Mouse (Mus musculus) testis, adult 2 months (tissue): ENCODE data around the gene Astn2. TPM values are rescaled to one million over a fixed set of nuclear protein-coding genes. Genes with fewer than 3 reads are reported as not detected.

ENCODE experiments used
- H3K27ac ChIP-seq: fragments of 200-500 bp; 2 replicates; pipeline ENCODE4 v1.5.1; 2012; ENCODE audit warnings: low read depth, low read length; ENCODE audit not compliant: control insufficient read depth, insufficient read depth
- H3K27me3 ChIP-seq: fragments of 200-500 bp; 2 replicates; pipeline ENCODE4 v1.6.1; 2012; ENCODE audit warnings: mild to moderate bottlenecking, low read length, moderate library complexity; ENCODE audit not compliant: control insufficient read depth, insufficient read depth
- H3K36me3 ChIP-seq: fragments of 200-500 bp; 2 replicates; pipeline ENCODE4 v1.6.1; 2012; ENCODE audit warnings: mild to moderate bottlenecking, low read length; ENCODE audit not compliant: control insufficient read depth, insufficient read depth
- H3K4me1 ChIP-seq: fragments of 200-500 bp; 2 replicates; pipeline ENCODE4 v1.6.1; 2012; ENCODE audit warnings: low read length; ENCODE audit not compliant: control insufficient read depth, insufficient read depth
- H3K4me3 ChIP-seq: fragments of 200-500 bp; 2 replicates; pipeline ENCODE4 v1.5.1; 2012; ENCODE audit warnings: low read depth, mild to moderate bottlenecking, low read length, moderate library complexity, mixed read lengths; ENCODE audit not compliant: control insufficient read depth
- CTCF ChIP-seq: fragments of 200-500 bp; IDR thresholded peaks from 2 replicates; pipeline ENCODE4 v1.5.1; 2012; ENCODE audit warnings: low read depth, mild to moderate bottlenecking, inconsistent platforms, low read length, moderate library complexity; ENCODE audit not compliant: control insufficient read depth, insufficient read depth, insufficient replicate concordance
- POLR2A ChIP-seq: fragments of 200-500 bp; IDR thresholded peaks from 2 replicates; pipeline ENCODE4 v1.6.1; 2012; ENCODE audit warnings: low read depth, mild to moderate bottlenecking, inconsistent platforms, low read length, moderate library complexity; ENCODE audit not compliant: control insufficient read depth
- polyA plus RNA-seq: library from polyadenylated mRNA; depleted of rRNA; stranded (reverse); fragments of >200 nt; gene quantifications from 2 replicates; pipeline ENCODE4 v1.2.3, GENCODE M21; 2012

The Astn2 gene
- polyA plus RNA-seq, 1 experiment: 0.20 TPM

DNA sequence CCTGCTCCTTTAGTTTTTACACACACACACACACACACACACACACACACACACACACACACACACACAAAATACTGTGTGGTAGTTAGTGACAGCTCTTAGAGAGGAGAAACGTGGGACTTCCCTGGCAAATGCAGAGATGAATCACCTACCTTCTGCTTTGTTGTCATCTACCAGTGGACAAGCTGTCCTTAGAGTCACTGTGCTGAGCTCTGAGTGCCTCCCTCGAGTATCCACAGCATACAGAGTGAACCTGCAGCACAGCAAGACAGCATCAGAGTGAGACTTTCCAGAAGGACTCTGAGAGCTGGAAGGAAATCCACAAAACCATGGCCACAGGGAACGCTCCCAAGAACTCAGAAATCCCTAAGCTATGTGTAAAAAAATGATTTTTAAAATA is 1007.6 kb downstream of the Astn2 start:
- TF ChIP-seq CTCF (no peak), POLR2A (no peak)

DNA sequence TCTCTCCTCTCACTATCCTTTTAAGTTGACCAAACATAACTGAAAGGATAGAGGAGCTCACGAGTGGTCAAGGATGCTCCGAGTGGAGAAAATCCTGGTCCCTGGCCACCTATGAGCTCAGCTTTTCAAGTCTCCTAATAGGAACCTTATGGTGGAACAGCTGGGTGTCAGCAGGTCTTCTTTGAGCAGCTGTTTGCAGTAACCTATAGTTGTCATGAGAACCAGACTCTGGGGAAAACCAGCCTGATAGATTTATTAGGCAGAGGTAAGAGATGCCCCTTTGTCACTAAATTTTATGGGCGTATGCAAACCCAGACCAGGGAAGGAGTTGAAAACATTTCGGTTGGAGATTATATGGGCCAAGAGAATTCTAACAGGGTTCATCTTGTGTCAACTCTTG is 1013.4 kb downstream of the Astn2 start:
- H3K4me3 ChIP-seq: no peak overlapping the region
- H3K36me3 ChIP-seq: no peaks in the 10 kb centered on the region
- no peak overlapping the region for H3K27ac ChIP-seq
- no peaks in the 10 kb centered on the region for H3K4me1 ChIP-seq
- H3K27me3 ChIP-seq: no peaks in the 10 kb centered on the region
- no peak for TF ChIP-seq CTCF
- TF ChIP-seq POLR2A: no peak

More for the DNA sequence above, 1007.6 kb downstream of the Astn2 start:
- Histone ChIP-seq H3K27me3 (no peaks in the 10 kb centered on the region), H3K4me3 (no peak overlapping the region), H3K36me3 (no peaks in the 10 kb centered on the region), H3K27ac (no peak overlapping the region), H3K4me1 (no peaks in the 10 kb centered on the region)

DNA sequence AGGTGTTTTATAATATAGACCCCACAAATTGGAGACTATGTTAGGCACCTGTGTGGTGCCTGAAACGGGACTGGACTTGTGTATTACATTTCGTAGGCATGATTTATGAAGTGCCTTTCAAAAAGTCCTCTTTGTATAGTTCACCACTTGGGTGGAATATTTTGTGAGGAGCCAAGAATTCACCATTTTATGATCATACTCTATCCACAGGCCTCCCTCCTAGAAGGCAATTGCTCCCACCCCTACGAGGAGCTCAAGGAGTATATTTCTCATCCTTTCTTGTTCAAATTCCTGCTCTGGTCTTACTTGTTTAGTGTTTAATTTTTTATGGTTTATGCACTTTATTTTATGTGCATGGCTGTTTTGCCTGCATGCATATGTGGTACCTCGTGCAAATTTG is 1021.3 kb downstream of the Astn2 start:
- no peaks in the 10 kb centered on the region for H3K4me1 ChIP-seq
- no peaks in the 10 kb centered on the region for H3K27me3 ChIP-seq
- no peak overlapping the region for H3K4me3 ChIP-seq
- no peak overlapping the region for H3K27ac ChIP-seq
- no peak for TF ChIP-seq POLR2A
- no peak for TF ChIP-seq CTCF
- H3K36me3 ChIP-seq: no peaks in the 10 kb centered on the region

GRCm38 (mm10) chr4:65379461-65379860 is 1025.0 kb downstream of the Astn2 start:
- TF ChIP-seq CTCF: no peak
- TF ChIP-seq POLR2A: no peak
- Histone ChIP-seq H3K27me3 (no peaks in the 10 kb centered on the region), H3K36me3 (no peaks in the 10 kb centered on the region), H3K27ac (no peak overlapping the region), H3K4me3 (no peak overlapping the region), H3K4me1 (no peaks in the 10 kb centered on the region)

DNA sequence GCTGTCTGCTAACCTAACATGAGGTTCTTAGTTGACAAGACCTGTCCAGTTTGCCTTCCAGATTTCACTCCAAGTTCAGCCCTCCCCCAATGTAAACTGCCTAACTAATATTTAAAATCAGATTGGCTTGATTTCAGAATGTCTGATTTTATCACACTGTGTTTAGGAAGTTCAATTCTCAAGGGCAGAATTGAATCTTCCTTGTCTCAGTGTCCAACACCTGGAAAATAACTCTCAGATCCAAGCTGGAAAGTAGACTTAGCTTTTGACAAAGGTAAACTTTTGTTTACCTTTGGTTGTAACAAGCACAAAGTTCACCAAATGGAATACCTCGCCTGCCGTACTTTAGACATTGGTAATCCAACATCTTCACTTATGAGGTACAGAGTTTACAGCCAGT is 1027.8 kb downstream of the Astn2 start:
- Histone ChIP-seq H3K27me3 (no peaks in the 10 kb centered on the region), H3K36me3 (no peaks in the 10 kb centered on the region), H3K4me3 (no peak overlapping the region), H3K4me1 (no peaks in the 10 kb centered on the region), H3K27ac (no peak overlapping the region)
- TF ChIP-seq POLR2A: no peak
- no peak for TF ChIP-seq CTCF

GRCm38 (mm10) chr4:65373841-65374240 is 1030.6 kb downstream of the Astn2 start:
- no peaks in the 10 kb centered on the region for H3K36me3 ChIP-seq
- TF ChIP-seq POLR2A (no peak), CTCF (no peak)
- no peak overlapping the region for H3K4me3 ChIP-seq
- H3K27me3 ChIP-seq: no peaks in the 10 kb centered on the region
- H3K4me1 ChIP-seq: no peaks in the 10 kb centered on the region
- no peak overlapping the region for H3K27ac ChIP-seq

- Histone ChIP-seq H3K4me3 (no peak overlapping the region), H3K27me3 (no peaks in the 10 kb centered on the region), H3K36me3 (no peaks in the 10 kb centered on the region), H3K4me1 (no peaks in the 10 kb centered on the region), H3K27ac (no peak overlapping the region)
- no peak for TF ChIP-seq POLR2A
- TF ChIP-seq CTCF: no peak
Observed at GRCm38 (mm10) chr4:65372731-65373130, 1031.7 kb downstream of the Astn2 start.

DNA sequence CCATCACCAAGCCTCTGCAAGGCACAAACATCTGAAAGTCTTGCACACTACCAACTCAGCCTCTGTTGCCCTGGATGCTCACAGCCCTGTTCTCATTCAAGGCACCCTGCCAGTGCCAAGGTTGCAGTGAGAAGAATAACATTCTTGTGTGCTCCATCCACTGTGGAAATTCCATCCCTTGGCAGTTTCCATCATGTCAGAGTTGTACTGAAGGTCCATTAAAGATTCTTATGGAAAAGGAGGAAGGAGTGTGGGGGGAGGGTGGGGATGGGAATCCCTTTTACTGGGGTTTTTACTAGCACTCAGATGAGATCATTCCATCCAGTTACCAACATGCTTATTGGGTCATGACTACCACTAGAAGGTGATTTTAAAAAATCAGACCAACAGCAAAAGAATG is 1037.3 kb downstream of the Astn2 start:
- no peaks in the 10 kb centered on the region for H3K4me1 ChIP-seq
- TF ChIP-seq POLR2A (no peak), CTCF (no peak)
- no peak overlapping the region for H3K27ac ChIP-seq
- H3K36me3 ChIP-seq: no peaks in the 10 kb centered on the region
- H3K4me3 ChIP-seq: no peak overlapping the region
- no peaks in the 10 kb centered on the region for H3K27me3 ChIP-seq
